Mouse (Mus musculus): ENCODE measurements around the gene Tmem56. TPM values are rescaled to one million over a fixed set of nuclear protein-coding genes. Genes with fewer than 3 reads are reported as not detected.
A peak's percentile ranks its signal among the peaks of the same experiment; 100 is the strongest.

The Tmem56 gene
- polyA plus RNA-seq, 1 experiment from 2014 or later: 0.84 TPM

GRCm38 (mm10) chr3:121272577-121272976 is 10.3 kb downstream of the Tmem56 start:
- 83% methylated on average over 2 of the region's 2 CpGs for WGBS
- Histone ChIP-seq H3K4me3 (no peak overlapping the region), H3K27ac (no peak overlapping the region), H3K36me3 (no peaks in the 10 kb centered on the region), H3K27me3 (ENCODE audit: insufficient read depth, poor library complexity, severe bottlenecking) (no peaks in the 10 kb centered on the region; the same call in 1 of the 2 replicates), H3K9me3 (no peaks in the 10 kb centered on the region), H3K4me1 (replicated peaks) (no peaks in the 10 kb centered on the region)
- DNase-seq (ENCODE audit: low spot score): no peak

GRCm38 (mm10) chr3:121267283-121267682 is 15.6 kb downstream of the Tmem56 start:
- peaks cover 11% of the 10 kb centered on the region for H3K4me1 ChIP-seq (replicated peaks)
- peaks cover 36% of the 10 kb centered on the region for H3K27me3 ChIP-seq (ENCODE audit: insufficient read depth, poor library complexity, severe bottlenecking)
- 89% methylated on average over 5 of the region's 5 CpGs for WGBS
- DNase-seq (ENCODE audit: low spot score): no peak
- H3K9me3 ChIP-seq: no peaks in the 10 kb centered on the region
- H3K27ac ChIP-seq: no peak overlapping the region
- H3K4me3 ChIP-seq: no peak overlapping the region
- H3K36me3 ChIP-seq: no peaks in the 10 kb centered on the region

GRCm38 (mm10) chr3:121264242-121264641 is 18.7 kb downstream of the Tmem56 start:
- no peak for DNase-seq (ENCODE audit: low spot score)
- Histone ChIP-seq H3K27ac (no peak overlapping the region), H3K27me3 (ENCODE audit: insufficient read depth, poor library complexity, severe bottlenecking) (peaks cover 66% of the 10 kb centered on the region), H3K4me3 (no peak overlapping the region), H3K9me3 (no peaks in the 10 kb centered on the region), H3K36me3 (no peaks in the 10 kb centered on the region), H3K4me1 (replicated peaks) (peaks cover 15% of the 10 kb centered on the region)
- 67% methylated on average over 6 of the region's 6 CpGs for WGBS

- no peaks in the 10 kb centered on the region for H3K9me3 ChIP-seq
- H3K4me3 ChIP-seq: peak overlapping the region; percentile 88
- H3K4me1 ChIP-seq (replicated peaks): peaks cover 15% of the 10 kb centered on the region
- 3% methylated on average over 20 of the region's 20 CpGs for WGBS
- no peaks in the 10 kb centered on the region for H3K36me3 ChIP-seq
- peaks cover 72% of the 10 kb centered on the region for H3K27me3 ChIP-seq (ENCODE audit: insufficient read depth, poor library complexity, severe bottlenecking)
- DNase-seq (ENCODE audit: low spot score): no peak
- peak overlapping the region; percentile 88 for H3K27ac ChIP-seq
Observed at GRCm38 (mm10) chr3:121263205-121263548, 19.7 kb downstream of the Tmem56 start.

GRCm38 (mm10) chr3:121262521-121263204 is 20.2 kb downstream of the Tmem56 start:
- peak; percentile 64 for DNase-seq (ENCODE audit: low spot score)
- Histone ChIP-seq H3K27ac (peak overlapping the region; percentile 88), H3K4me3 (peak overlapping the region; percentile 88)

GRCm38 (mm10) chr3:121261939-121262520 is 20.9 kb downstream of the Tmem56 start:
- H3K4me3 ChIP-seq: peak overlapping the region; percentile 88
- peaks cover 69% of the 10 kb centered on the region for H3K27me3 ChIP-seq (ENCODE audit: insufficient read depth, poor library complexity, severe bottlenecking)
- H3K9me3 ChIP-seq: no peaks in the 10 kb centered on the region
- peaks cover 15% of the 10 kb centered on the region for H3K4me1 ChIP-seq (replicated peaks)
- no peaks in the 10 kb centered on the region for H3K36me3 ChIP-seq
- WGBS: 9% methylated on average over 21 of the region's 21 CpGs
- peak overlapping the region; percentile 88 for H3K27ac ChIP-seq
- DNase-seq (ENCODE audit: low spot score): no peak

More at GRCm38 (mm10) chr3:121262521-121263204, 20.2 kb downstream of the Tmem56 start:
- peaks cover 15% of the 10 kb centered on the region for H3K4me1 ChIP-seq (replicated peaks)
- no peaks in the 10 kb centered on the region for H3K9me3 ChIP-seq
- H3K27me3 ChIP-seq (ENCODE audit: insufficient read depth, poor library complexity, severe bottlenecking): peaks cover 72% of the 10 kb centered on the region
- WGBS: under 1% methylated on average over 97 of the region's 97 CpGs
- no peaks in the 10 kb centered on the region for H3K36me3 ChIP-seq

- Histone ChIP-seq H3K36me3 (no peaks in the 10 kb centered on the region), H3K4me1 (replicated peaks) (peaks cover 15% of the 10 kb centered on the region), H3K27me3 (ENCODE audit: insufficient read depth, poor library complexity, severe bottlenecking) (peaks cover 65% of the 10 kb centered on the region), H3K4me3 (no peak overlapping the region), H3K9me3 (no peaks in the 10 kb centered on the region), H3K27ac (no peak overlapping the region)
- DNase-seq (ENCODE audit: low spot score): no peak
- WGBS: 68% methylated on average over 7 of the region's 7 CpGs
Observed at GRCm38 (mm10) chr3:121261251-121261650, 21.6 kb downstream of the Tmem56 start.

- peaks cover 64% of the 10 kb centered on the region for H3K27me3 ChIP-seq (ENCODE audit: insufficient read depth, poor library complexity, severe bottlenecking)
- no peaks in the 10 kb centered on the region for H3K9me3 ChIP-seq
Observed at GRCm38 (mm10) chr3:121260831-121261230, 22.1 kb downstream of the Tmem56 start.

GRCm38 (mm10) chr3:121260041-121260440 is 22.9 kb downstream of the Tmem56 start:
- H3K9me3 ChIP-seq: no peaks in the 10 kb centered on the region
- 70% methylated on average over 7 of the region's 7 CpGs for WGBS
- H3K4me3 ChIP-seq: no peak overlapping the region
- H3K27me3 ChIP-seq (ENCODE audit: insufficient read depth, poor library complexity, severe bottlenecking): peaks cover 62% of the 10 kb centered on the region
- DNase-seq (ENCODE audit: low spot score): no peak
- H3K36me3 ChIP-seq: no peaks in the 10 kb centered on the region
- H3K4me1 ChIP-seq (replicated peaks): peaks cover 15% of the 10 kb centered on the region
- H3K27ac ChIP-seq: no peak overlapping the region

More at GRCm38 (mm10) chr3:121260831-121261230, 22.1 kb downstream of the Tmem56 start:
- Histone ChIP-seq H3K36me3 (no peaks in the 10 kb centered on the region), H3K4me3 (no peak overlapping the region), H3K4me1 (replicated peaks) (peaks cover 15% of the 10 kb centered on the region), H3K27ac (no peak overlapping the region)
- WGBS: 75% methylated on average over 1 of the region's 1 CpGs
- DNase-seq (ENCODE audit: low spot score): no peak

GRCm38 (mm10) chr3:121258521-121259478 is 24.1 kb downstream of the Tmem56 start:
- peaks cover 15% of the 10 kb centered on the region for H3K4me1 ChIP-seq (replicated peaks)
- DNase-seq (ENCODE audit: low spot score): no peak
- peaks cover 50% of the 10 kb centered on the region for H3K27me3 ChIP-seq (ENCODE audit: insufficient read depth, poor library complexity, severe bottlenecking)
- no peaks in the 10 kb centered on the region for H3K36me3 ChIP-seq
- no peak overlapping the region for H3K27ac ChIP-seq
- WGBS: 85% methylated on average over 20 of the region's 20 CpGs
- no peak overlapping the region for H3K4me3 ChIP-seq
- H3K9me3 ChIP-seq: no peaks in the 10 kb centered on the region

- Histone ChIP-seq H3K27me3 (ENCODE audit: insufficient read depth, poor library complexity, severe bottlenecking) (peaks cover 38% of the 10 kb centered on the region), H3K9me3 (no peaks in the 10 kb centered on the region), H3K36me3 (no peaks in the 10 kb centered on the region), H3K4me3 (no peak overlapping the region), H3K4me1 (replicated peaks) (peaks cover 5% of the 10 kb centered on the region), H3K27ac (no peak overlapping the region)
- no peak for DNase-seq (ENCODE audit: low spot score)
- 73% methylated on average over 10 of the region's 10 CpGs for WGBS
Observed at GRCm38 (mm10) chr3:121257418-121257817, 25.5 kb downstream of the Tmem56 start.

- Histone ChIP-seq H3K4me1 (replicated peaks) (no peaks in the 10 kb centered on the region), H3K36me3 (no peaks in the 10 kb centered on the region), H3K4me3 (no peak overlapping the region), H3K27ac (no peak overlapping the region), H3K27me3 (ENCODE audit: insufficient read depth, poor library complexity, severe bottlenecking) (peaks cover 25% of the 10 kb centered on the region), H3K9me3 (no peaks in the 10 kb centered on the region)
- no peak for DNase-seq (ENCODE audit: low spot score)
- WGBS: 86% methylated on average over 8 of the region's 8 CpGs
Observed at GRCm38 (mm10) chr3:121256131-121256530, 26.8 kb downstream of the Tmem56 start.

All from hindbrain, embryonic 10.5 days (tissue).